In genomic region chr6:113351161-113351560, GRCm38 (mm10) we compare ENCODE assay signal across 20 mouse cellular contexts. TPM values are rescaled to one million over a fixed set of nuclear protein-coding genes. Genes with fewer than 3 reads are reported as not detected.
A peak's percentile ranks its signal among the peaks of the same experiment; 100 is the strongest.
DNase-seq lines count a peak whose midpoint lies in the region; ATAC-seq and TF ChIP-seq lines count a peak whose summit lies in the region.
"Had no signal": no experiment of that assay in that cellular context is flagged by ENCODE, and none has a peak within 500 bp of the region (broad histone marks: within the 10 kb centered on the region; RNA-seq: fewer than 3 reads in every experiment).

No protein-coding gene starts in this region.

- in situ Hi-C loops in ES-E14 (cut with MboI; ENCODE audit: low sequenced_read_pairs in 2 of 2, unreplicated experiment in 2 of 2): no loop called here

- DNase-seq in 416B (ENCODE audit: low read depth) (peak; percentile 50), ES-E14 (ENCODE audit: low read depth, low spot score) (no peak)
- no peak for DNase-seq in forebrain, postnatal 0 days
- no peak for DNase-seq in midbrain, embryonic 11.5 days (ENCODE audit: low spot score, missing footprints)
- DNase-seq: adrenal gland, adult 8-10 months; adrenal gland, postnatal 36 days; cerebellum, adult 11-12 months; cerebellum, postnatal 10 days; gastrocnemius, postnatal 10 days; heart, adult 2 months had no signal

- no peaks in the 10 kb centered on the region for H3K27me3 ChIP-seq in small intestine, adult 2 months (ENCODE audit: control insufficient read depth, insufficient read depth, low read length)
- H3K27me3 ChIP-seq in forebrain, postnatal 0 days (ENCODE audit: insufficient read depth, low read length): no peaks in the 10 kb centered on the region
- no peaks in the 10 kb centered on the region for H3K27me3 ChIP-seq in midbrain, embryonic 11.5 days (ENCODE audit: control insufficient read depth, insufficient read depth, low read length)
- H3K27me3 ChIP-seq: heart, embryonic 15.5 days; intestine, embryonic 15.5 days; Patski had no signal

- no peak for ATAC-seq in forebrain, postnatal 0 days
- ATAC-seq in midbrain, embryonic 11.5 days (ENCODE audit: low FRiP score): no peak
- ATAC-seq: forebrain, embryonic 14.5 days; Patski had no signal

- no peak overlapping the region for H3K9ac ChIP-seq in ES-E14 (ENCODE audit: insufficient read depth, low read depth, low read length, poor library complexity, severe bottlenecking)
- no peak overlapping the region for H3K9ac ChIP-seq in forebrain, postnatal 0 days
- H3K9ac ChIP-seq in midbrain, embryonic 11.5 days (ENCODE audit: low read length): no peak overlapping the region
- H3K9ac ChIP-seq: heart, embryonic 15.5 days; hindbrain, embryonic 14.5 days; intestine, embryonic 15.5 days had no signal

- 71% methylated on average over 1 of the region's 1 CpGs for WGBS in bone marrow, adult 2 months
- 82% methylated on average over 1 of the region's 1 CpGs for WGBS in small intestine, adult 2 months
- WGBS in forebrain, postnatal 0 days: 92% methylated on average over 1 of the region's 1 CpGs
- 100% methylated on average over 1 of the region's 1 CpGs for WGBS in midbrain, embryonic 11.5 days

- H3K4me2 ChIP-seq in forebrain, postnatal 0 days (ENCODE audit: low read depth): no peak overlapping the region
- no peak overlapping the region for H3K4me2 ChIP-seq in midbrain, embryonic 11.5 days
- H3K4me2 ChIP-seq: heart, embryonic 11.5 days; heart, embryonic 15.5 days; hindbrain, embryonic 14.5 days; intestine, embryonic 15.5 days had no signal

- no peak for TF ChIP-seq CTCF in bone marrow, adult 2 months (IDR thresholded peaks at IDR 0.05; ENCODE audit: control insufficient read depth, insufficient read depth, low read length)
- no peak for TF ChIP-seq CTCF in small intestine, adult 2 months (IDR thresholded peaks at IDR 0.05; ENCODE audit: extremely low read depth, insufficient read length, insufficient replicate concordance, low read depth, low read length)
- TF ChIP-seq CTCF in forebrain, postnatal 0 days (IDR thresholded peaks at IDR 0.05; ENCODE audit: low read depth): no peak

- H3K4me1 ChIP-seq in ES-E14 (ENCODE audit: control insufficient read depth in 2 of 2, insufficient read depth in 2 of 2, low read length in 2 of 2, poor library complexity in 1 of 2): peaks cover 5 to 8% of the 10 kb centered on the region in 2 experiments
- H3K4me1 ChIP-seq in bone marrow, adult 2 months (ENCODE audit: control insufficient read depth, insufficient read depth, low read length): no peaks in the 10 kb centered on the region; the same call in 1 of the 2 replicates
- H3K4me1 ChIP-seq in small intestine, adult 2 months (ENCODE audit: control insufficient read depth, insufficient read depth, insufficient read length, low read length): no peaks in the 10 kb centered on the region
- no peaks in the 10 kb centered on the region for H3K4me1 ChIP-seq in forebrain, postnatal 0 days (ENCODE audit: insufficient read depth)
- H3K4me1 ChIP-seq in midbrain, embryonic 11.5 days (ENCODE audit: control insufficient read depth, insufficient read depth, low read length): no peaks in the 10 kb centered on the region
- H3K4me1 ChIP-seq: embryonic facial prominence, embryonic 10.5 days; heart, embryonic 15.5 days; hindbrain, embryonic 10.5 days; intestine, embryonic 15.5 days had no signal

- peak overlapping the region; percentile 13; the same call in 1 of the 2 replicates for H3K27ac ChIP-seq in ES-E14 (ENCODE audit: insufficient read depth, low read depth, low read length, poor library complexity, severe bottlenecking)
- peak overlapping the region; percentile 70; the same call in 1 of the 2 replicates for H3K27ac ChIP-seq in bone marrow, adult 2 months (ENCODE audit: control insufficient read depth, insufficient read depth, low read depth, low read length, poor library complexity)
- H3K27ac ChIP-seq in small intestine, adult 2 months (ENCODE audit: insufficient read depth, low read depth, low read length): peak overlapping the region; percentile 2; the same call in 1 of the 2 replicates
- no peak overlapping the region for H3K27ac ChIP-seq in forebrain, postnatal 0 days (ENCODE audit: low read depth, low read length)
- H3K27ac ChIP-seq in midbrain, embryonic 11.5 days (ENCODE audit: low read depth, low read length): no peak overlapping the region
- H3K27ac ChIP-seq: embryonic facial prominence, embryonic 10.5 days; heart, adult 2 months; heart, embryonic 15.5 days; hindbrain, embryonic 10.5 days; hindbrain, embryonic 14.5 days; intestine, embryonic 15.5 days had no signal

- no peaks in the 10 kb centered on the region for H3K36me3 ChIP-seq in ES-E14 (ENCODE audit: control insufficient read depth, insufficient read depth, low read length, poor library complexity, severe bottlenecking)
- no peaks in the 10 kb centered on the region for H3K36me3 ChIP-seq in small intestine, adult 2 months (ENCODE audit: control insufficient read depth, insufficient read depth, low read length)
- H3K36me3 ChIP-seq in forebrain, postnatal 0 days (ENCODE audit: insufficient read depth): no peaks in the 10 kb centered on the region
- no peaks in the 10 kb centered on the region for H3K36me3 ChIP-seq in midbrain, embryonic 11.5 days (ENCODE audit: control insufficient read depth, insufficient read depth, low read length)
- H3K36me3 ChIP-seq: embryonic facial prominence, embryonic 10.5 days; heart, embryonic 15.5 days; hindbrain, embryonic 10.5 days; intestine, embryonic 15.5 days had no signal

- no peak overlapping the region for H3K4me3 ChIP-seq in ES-E14 (ENCODE audit: insufficient read depth in 1 of 2, low read depth in 1 of 2, low read length in 2 of 2, poor library complexity in 1 of 2, severe bottlenecking in 1 of 2)
- no peak overlapping the region for H3K4me3 ChIP-seq in bone marrow, adult 2 months (replicated peaks; ENCODE audit: control insufficient read depth, low read depth, low read length)
- no peak overlapping the region for H3K4me3 ChIP-seq in small intestine, adult 2 months (ENCODE audit: low read depth, low read length)
- no peak overlapping the region for H3K4me3 ChIP-seq in forebrain, postnatal 0 days (ENCODE audit: low read depth, low read length)
- H3K4me3 ChIP-seq in midbrain, embryonic 11.5 days (ENCODE audit: low read depth, low read length): no peak overlapping the region
- H3K4me3 ChIP-seq: embryonic facial prominence, embryonic 10.5 days; heart, adult 2 months; heart, embryonic 15.5 days; hindbrain, embryonic 10.5 days; intestine, embryonic 15.5 days had no signal

- no peaks in the 10 kb centered on the region for H3K9me3 ChIP-seq in ES-E14 (ENCODE audit: control insufficient read depth, insufficient read depth, low read depth, low read length)
- no peaks in the 10 kb centered on the region for H3K9me3 ChIP-seq in forebrain, postnatal 0 days (ENCODE audit: low read length)
- H3K9me3 ChIP-seq in midbrain, embryonic 11.5 days (ENCODE audit: control insufficient read depth, low read length): no peaks in the 10 kb centered on the region
- H3K9me3 ChIP-seq: embryonic facial prominence, embryonic 10.5 days; heart, embryonic 15.5 days; hindbrain, embryonic 10.5 days; intestine, embryonic 15.5 days had no signal

- no peak for TF ChIP-seq POLR2A in bone marrow, adult 2 months (IDR thresholded peaks at IDR 0.05; ENCODE audit: borderline replicate concordance, control insufficient read depth, low read depth, low read length)
- no peak for TF ChIP-seq POLR2A in small intestine, adult 2 months (IDR thresholded peaks at IDR 0.05; ENCODE audit: low read depth, low read length)

RNA-seq across cellular contexts. Expression of gene Camk1, which starts 7.4 kb away (rescaled TPM):
- total RNA-seq in ES-E14 (2012; rRNA removed): 8.5 and 9.4 TPM in 2 replicates
- 16.0 and 28.6 TPM in 2 replicates for polyA plus RNA-seq in bone marrow, adult 2 months (2011; ENCODE audit: insufficient read depth, insufficient read length, low replicate concordance, missing spikeins)
- polyA plus RNA-seq in small intestine, adult 2 months (2012; rRNA removed): 16.6 and 19.2 TPM in 2 replicates
- 119 and 131 TPM in 2 replicates for total RNA-seq in forebrain, postnatal 0 days (2014; rRNA removed)
- 107 and 118 TPM in 2 replicates for polyA plus RNA-seq in forebrain, postnatal 0 days (2015; fragmentation: Nextera tagmentation; extraction: Ambion mirVana)
- polyA plus RNA-seq in midbrain, embryonic 11.5 days (2014; fragmentation: Nextera tagmentation; extraction: Ambion mirVana): 61.6 and 65.4 TPM in 2 replicates

RNA-seq across cellular contexts. Expression of gene Ogg1, which starts 24.4 kb away (rescaled TPM):
- 11.9 and 13.0 TPM in 2 replicates for total RNA-seq in ES-E14 (2012; rRNA removed)
- polyA plus RNA-seq in bone marrow, adult 2 months (2011; ENCODE audit: insufficient read depth, insufficient read length, low replicate concordance, missing spikeins): 1.5 and 4.4 TPM in 2 replicates
- polyA plus RNA-seq in small intestine, adult 2 months (2012; rRNA removed): 7.9 and 10.9 TPM in 2 replicates
- 11.9 and 13.5 TPM in 2 replicates for total RNA-seq in forebrain, postnatal 0 days (2014; rRNA removed)
- 10.1 and 10.5 TPM in 2 replicates for polyA plus RNA-seq in forebrain, postnatal 0 days (2015; fragmentation: Nextera tagmentation; extraction: Ambion mirVana)
- polyA plus RNA-seq in midbrain, embryonic 11.5 days (2014; fragmentation: Nextera tagmentation; extraction: Ambion mirVana): 12.2 and 13.8 TPM in 2 replicates

RNA-seq across cellular contexts. Expression of gene Tada3, which starts 26.5 kb away (rescaled TPM):
- total RNA-seq in ES-E14 (2012; rRNA removed): 31.7 and 35.3 TPM in 2 replicates
- 12.0 and 21.6 TPM in 2 replicates for polyA plus RNA-seq in bone marrow, adult 2 months (2011; ENCODE audit: insufficient read depth, insufficient read length, low replicate concordance, missing spikeins)
- 10.9 and 24.5 TPM in 2 replicates for polyA plus RNA-seq in small intestine, adult 2 months (2012; rRNA removed)
- total RNA-seq in forebrain, postnatal 0 days (2014; rRNA removed): 28.5 and 34.7 TPM in 2 replicates
- 69.1 and 84.4 TPM in 2 replicates for polyA plus RNA-seq in forebrain, postnatal 0 days (2015; fragmentation: Nextera tagmentation; extraction: Ambion mirVana)
- polyA plus RNA-seq in midbrain, embryonic 11.5 days (2014; fragmentation: Nextera tagmentation; extraction: Ambion mirVana): 59.3 and 62.4 TPM in 2 replicates

RNA-seq across cellular contexts. Expression of gene Arpc4, which starts 26.8 kb away (rescaled TPM):
- total RNA-seq in ES-E14 (2012; rRNA removed): 217 and 227 TPM in 2 replicates
- polyA plus RNA-seq in bone marrow, adult 2 months (2011; ENCODE audit: insufficient read depth, insufficient read length, low replicate concordance, missing spikeins): 136 and 195 TPM in 2 replicates
- 45.9 and 96.0 TPM in 2 replicates for polyA plus RNA-seq in small intestine, adult 2 months (2012; rRNA removed)
- total RNA-seq in forebrain, postnatal 0 days (2014; rRNA removed): 219 and 226 TPM in 2 replicates
- 564 and 565 TPM in 2 replicates for polyA plus RNA-seq in forebrain, postnatal 0 days (2015; fragmentation: Nextera tagmentation; extraction: Ambion mirVana)
- polyA plus RNA-seq in midbrain, embryonic 11.5 days (2014; fragmentation: Nextera tagmentation; extraction: Ambion mirVana): 188 and 208 TPM in 2 replicates

RNA-seq across cellular contexts. Expression of gene Ttll3, which starts 37.9 kb away (rescaled TPM):
- 5.3 and 6.9 TPM in 2 replicates for total RNA-seq in ES-E14 (2012; rRNA removed)
- 11.9 and 27.7 TPM in 2 replicates for polyA plus RNA-seq in bone marrow, adult 2 months (2011; ENCODE audit: insufficient read depth, insufficient read length, low replicate concordance, missing spikeins)
- 5.9 and 14.9 TPM in 2 replicates for polyA plus RNA-seq in small intestine, adult 2 months (2012; rRNA removed)
- 12.9 and 14.0 TPM in 2 replicates for total RNA-seq in forebrain, postnatal 0 days (2014; rRNA removed)
- 4.7 and 8.9 TPM in 2 replicates for polyA plus RNA-seq in forebrain, postnatal 0 days (2015; fragmentation: Nextera tagmentation; extraction: Ambion mirVana)
- polyA plus RNA-seq in midbrain, embryonic 11.5 days (2014; fragmentation: Nextera tagmentation; extraction: Ambion mirVana): 3.0 TPM in 2 replicates

Comparison
In these comparisons a context has a peak if more than half of its experiments do, and no peak if none do; other contexts are left out.
1. H3K27ac ChIP-seq: peak in ES-E14 (single experiment), bone marrow, adult 2 months (single experiment) and small intestine, adult 2 months (single experiment); none in forebrain, postnatal 0 days (single experiment) and midbrain, embryonic 11.5 days (single experiment).